Mouse (Mus musculus) heart, embryonic 15.5 days (tissue): ENCODE results near the gene Ube2g1. TPM values are rescaled to one million over a fixed set of nuclear protein-coding genes. Genes with fewer than 3 reads are reported as not detected.

Experiments used
- ATAC-seq: fragments of 200-750 bp; cut with Nextera tagmentation; replicated peaks from 2 replicates; pipeline ENCODE4 v1.8.0; 2017; ENCODE audit warnings: low read depth, moderate TSS enrichment; ENCODE audit not compliant: insufficient number of reproducible peaks, insufficient read depth, low FRiP score
- H3K27ac ChIP-seq: fragments of 300-500 bp; sonication (generic); 2 replicates; pipeline ENCODE4 v1.5.1; 2015; ENCODE audit warnings: mild to moderate bottlenecking, inconsistent platforms
- H3K27me3 ChIP-seq: fragments of 300-500 bp; sonication (generic); 2 replicates; pipeline ENCODE4 v1.6.1; 2015; ENCODE audit warnings: inconsistent platforms
- H3K36me3 ChIP-seq: fragments of 300-500 bp; sonication (generic); 2 replicates; pipeline ENCODE4 v1.6.1; 2015; ENCODE audit warnings: mild to moderate bottlenecking, inconsistent platforms
- H3K4me1 ChIP-seq: fragments of 300-500 bp; sonication (generic); replicated peaks from 2 replicates; pipeline ENCODE4 v1.6.1; 2015; ENCODE audit warnings: inconsistent platforms
- H3K4me2 ChIP-seq: fragments of 300-500 bp; sonication (generic); 2 replicates; pipeline ENCODE4 v1.6.1; 2015; ENCODE audit warnings: inconsistent platforms, mild to moderate bottlenecking, moderate library complexity
- H3K4me3 ChIP-seq: fragments of 300-500 bp; sonication (generic); 2 replicates; pipeline ENCODE4 v1.5.1; 2015; ENCODE audit warnings: mild to moderate bottlenecking, inconsistent platforms
- H3K9ac ChIP-seq: fragments of 300-500 bp; sonication (generic); 2 replicates; pipeline ENCODE4 v1.6.1; 2015; ENCODE audit warnings: mild to moderate bottlenecking, inconsistent platforms
- H3K9me3 ChIP-seq: fragments of 300-500 bp; sonication (generic); replicated peaks from 2 replicates; pipeline ENCODE4 v1.6.1; 2016; ENCODE audit warnings: inconsistent platforms
- WGBS: fragments of 180-500 bp; shearing (Covaris S2); methylation state at CpG from one replicate; pipeline ENCODE4 v1.1.7; 2015; ENCODE audit warnings: mixed read lengths; 5-methylcytosine and 5-hydroxymethylcytosine counted together
- polyA plus RNA-seq: library from polyadenylated mRNA; unstranded; fragments of >200 nt; fragmentation: Nextera tagmentation; extraction: Ambion mirVana; gene quantifications from 2 replicates; pipeline ENCODE4 v1.2.1, GENCODE M21; 2015

Gene Ube2g1
- polyA plus RNA-seq, result 53.2 and 57.5 TPM in 2 replicates

- peak within 1 kb of the TSS; percentile 70 for H3K4me2 ChIP-seq
- H3K9ac ChIP-seq, result peak within 1 kb of the TSS; percentile 94
- 2% methylated on average over 55 of the region's 56 CpGs for WGBS
- peaks cover 17% of the 10 kb centered on the region for H3K4me1 ChIP-seq
- peak within 1 kb of the TSS; percentile 99 for H3K27ac ChIP-seq
- peak; percentile 93 for ATAC-seq
- H3K9me3 ChIP-seq, result no peaks in the 10 kb centered on the region
- H3K36me3 ChIP-seq, result no peaks in the 10 kb centered on the region
- H3K4me3 ChIP-seq, result peak within 1 kb of the TSS; percentile 99
- no peaks in the 10 kb centered on the region for H3K27me3 ChIP-seq
These were observed at the start of gene Ube2g1 for GRCm38 (mm10) chr11:72606694-72607407. Gene Ube2g1, plus strand, starts transcription at chr11:72607283.

- no peak overlapping the region for H3K9ac ChIP-seq
- no peak overlapping the region for H3K4me2 ChIP-seq
- 53% methylated on average over 5 of the region's 5 CpGs for WGBS
- H3K4me3 ChIP-seq, result no peak overlapping the region
- no peak overlapping the region for H3K27ac ChIP-seq
- H3K4me1 ChIP-seq, result no peaks in the 10 kb centered on the region
- H3K36me3 ChIP-seq, result no peaks in the 10 kb centered on the region
- ATAC-seq, result no peak
- H3K27me3 ChIP-seq, result no peaks in the 10 kb centered on the region
- no peaks in the 10 kb centered on the region for H3K9me3 ChIP-seq
These were observed 48.9 kb upstream of the Ube2g1 start for GRCm38 (mm10) chr11:72558155-72558554.

- no peak overlapping the region for H3K27ac ChIP-seq
- no peak overlapping the region for H3K4me3 ChIP-seq
- H3K4me2 ChIP-seq, result no peak overlapping the region
- no peaks in the 10 kb centered on the region for H3K36me3 ChIP-seq
- no peak for ATAC-seq
- 57% methylated on average over 3 of the region's 3 CpGs for WGBS
- no peak overlapping the region for H3K9ac ChIP-seq
- no peaks in the 10 kb centered on the region for H3K27me3 ChIP-seq
- H3K4me1 ChIP-seq, result no peaks in the 10 kb centered on the region
- H3K9me3 ChIP-seq, result no peaks in the 10 kb centered on the region
These were observed 46.4 kb upstream of the Ube2g1 start for GRCm38 (mm10) chr11:72560661-72561060.

- no peak overlapping the region for H3K27ac ChIP-seq
- no peaks in the 10 kb centered on the region for H3K27me3 ChIP-seq
- ATAC-seq, result no peak
- H3K4me3 ChIP-seq, result no peak overlapping the region
- H3K4me2 ChIP-seq, result no peak overlapping the region
- H3K4me1 ChIP-seq, result no peaks in the 10 kb centered on the region
- no peak overlapping the region for H3K9ac ChIP-seq
- WGBS, result 18% methylated on average over 6 of the region's 6 CpGs
- H3K36me3 ChIP-seq, result no peaks in the 10 kb centered on the region
- no peaks in the 10 kb centered on the region for H3K9me3 ChIP-seq
These were observed 42.8 kb upstream of the Ube2g1 start for GRCm38 (mm10) chr11:72564232-72564807.

- H3K9me3 ChIP-seq, result no peaks in the 10 kb centered on the region
- no peak overlapping the region for H3K4me3 ChIP-seq
- H3K9ac ChIP-seq, result no peak overlapping the region
- peaks cover 6% of the 10 kb centered on the region; the same call in 1 of the 2 replicates for H3K4me1 ChIP-seq
- no peaks in the 10 kb centered on the region for H3K27me3 ChIP-seq
- H3K4me2 ChIP-seq, result no peak overlapping the region
- ATAC-seq, result no peak
- H3K27ac ChIP-seq, result no peak overlapping the region
- H3K36me3 ChIP-seq, result no peaks in the 10 kb centered on the region
- 71% methylated on average over 7 of the region's 7 CpGs for whole genome bisulfite sequencing
These were observed 40.8 kb upstream of the Ube2g1 start for GRCm38 (mm10) chr11:72566304-72566703.

GRCm38 (mm10) chr11:72566816-72567338 is 40.2 kb upstream of the Ube2g1 start:
- Histone ChIP-seq H3K9ac (no peak overlapping the region), H3K4me2 (no peak overlapping the region), H3K27ac (no peak overlapping the region), H3K27me3 (no peaks in the 10 kb centered on the region), H3K9me3 (no peaks in the 10 kb centered on the region), H3K4me3 (no peak overlapping the region), H3K4me1 (peaks cover 6% of the 10 kb centered on the region; the same call in 1 of the 2 replicates), H3K36me3 (no peaks in the 10 kb centered on the region)
- no peak for ATAC-seq
- WGBS, result 36% methylated on average over 10 of the region's 10 CpGs

GRCm38 (mm10) chr11:72569051-72569450 is 38.0 kb upstream of the Ube2g1 start:
- WGBS, result 39% methylated on average over 8 of the region's 8 CpGs
- no peak for ATAC-seq
- H3K9me3 ChIP-seq, result no peaks in the 10 kb centered on the region
- H3K36me3 ChIP-seq, result no peaks in the 10 kb centered on the region
- H3K9ac ChIP-seq, result no peak overlapping the region
- H3K4me3 ChIP-seq, result no peak overlapping the region
- no peaks in the 10 kb centered on the region for H3K27me3 ChIP-seq
- H3K27ac ChIP-seq, result no peak overlapping the region
- no peak overlapping the region for H3K4me2 ChIP-seq
- H3K4me1 ChIP-seq, result peaks cover 6% of the 10 kb centered on the region; the same call in 1 of the 2 replicates

GRCm38 (mm10) chr11:72569671-72570318 is 37.3 kb upstream of the Ube2g1 start:
- no peak overlapping the region for H3K4me2 ChIP-seq
- 76% methylated on average over 11 of the region's 11 CpGs for WGBS
- peaks cover 6% of the 10 kb centered on the region; the same call in 1 of the 2 replicates for H3K4me1 ChIP-seq
- H3K27ac ChIP-seq, result no peak overlapping the region
- no peak overlapping the region for H3K4me3 ChIP-seq
- no peak overlapping the region for H3K9ac ChIP-seq
- H3K36me3 ChIP-seq, result no peaks in the 10 kb centered on the region
- no peaks in the 10 kb centered on the region for H3K27me3 ChIP-seq
- ATAC-seq, result no peak
- H3K9me3 ChIP-seq, result no peaks in the 10 kb centered on the region

- Histone ChIP-seq H3K36me3 (no peaks in the 10 kb centered on the region), H3K27me3 (no peaks in the 10 kb centered on the region), H3K4me3 (peak overlapping the region; percentile 25; the same call in 1 of the 2 replicates), H3K4me2 (peak overlapping the region; percentile 51), H3K4me1 (peaks cover 6% of the 10 kb centered on the region; the same call in 1 of the 2 replicates), H3K9me3 (no peaks in the 10 kb centered on the region), H3K9ac (no peak overlapping the region), H3K27ac (no peak overlapping the region)
- no peak; the same call in 1 of the 2 replicates for ATAC-seq
- 3% methylated on average over 18 of the region's 18 CpGs for WGBS
These were observed 36.6 kb upstream of the Ube2g1 start for GRCm38 (mm10) chr11:72570319-72570979.

- 93% methylated on average over 1 of the region's 1 CpGs for WGBS
- no peak overlapping the region for H3K4me2 ChIP-seq
- no peak for ATAC-seq
- no peak overlapping the region for H3K4me3 ChIP-seq
- H3K9me3 ChIP-seq, result no peaks in the 10 kb centered on the region
- H3K4me1 ChIP-seq, result peaks cover 15% of the 10 kb centered on the region
- no peak overlapping the region for H3K27ac ChIP-seq
- H3K9ac ChIP-seq, result no peak overlapping the region
- peaks cover 9% of the 10 kb centered on the region; the same call in 1 of the 2 replicates for H3K27me3 ChIP-seq
- no peaks in the 10 kb centered on the region for H3K36me3 ChIP-seq
These were observed 33.3 kb upstream of the Ube2g1 start for GRCm38 (mm10) chr11:72573819-72574218.

GRCm38 (mm10) chr11:72576111-72576465 is 31.0 kb upstream of the Ube2g1 start:
- H3K9ac ChIP-seq, result peak overlapping the region; percentile 32; the same call in 1 of the 2 replicates
- 26% methylated on average over 7 of the region's 7 CpGs for WGBS

More at GRCm38 (mm10) chr11:72576111-72576465, 31.0 kb upstream of the Ube2g1 start:
- H3K4me3 ChIP-seq, result peak overlapping the region; percentile 45
- peak overlapping the region; percentile 77 for H3K4me2 ChIP-seq
- H3K9me3 ChIP-seq, result no peaks in the 10 kb centered on the region
- H3K27ac ChIP-seq, result no peak overlapping the region
- H3K36me3 ChIP-seq, result no peaks in the 10 kb centered on the region
- H3K4me1 ChIP-seq, result peaks cover 9% of the 10 kb centered on the region
- ATAC-seq, result no peak
- peaks cover 9% of the 10 kb centered on the region; the same call in 1 of the 2 replicates for H3K27me3 ChIP-seq
